Mouse (Mus musculus) kidney, adult 2 months (tissue): ENCODE measurements at regions not wholly inside any gene's neighbourhood (a gene's known extent, or its start where the extent isn't known, plus 50 kb on each side); places are given as distances from the start of the nearest gene placed in this dataset.

ENCODE experiments used
- CTCF ChIP-seq: fragments of 200-500 bp; conservative IDR thresholded peaks from 2 replicates; pipeline ENCODE4 v1.5.1; 2011; ENCODE audit warnings: low read depth, mild to moderate bottlenecking, control low read depth, low read length, moderate library complexity, mixed read lengths; ENCODE audit not compliant: insufficient read depth, insufficient read length
- POLR2A ChIP-seq: fragments of 200-500 bp; IDR thresholded peaks from one replicate; pipeline ENCODE4 v1.6.1; 2011; ENCODE audit warnings: low read depth, low read length, control low read depth

- TF ChIP-seq POLR2A (no peak), CTCF (no peak)
Observed at GRCm38 (mm10) chr3:106291894-106292293, 72.6 kb upstream of the Chil4 start.
